In genomic region chr17:27070913-27071312, GRCm38 (mm10) we compare ENCODE assay signal across 20 mouse cellular contexts. TPM values are rescaled to one million over a fixed set of nuclear protein-coding genes. Genes with fewer than 3 reads are reported as not detected.
A peak's percentile ranks its signal among the peaks of the same experiment; 100 is the strongest.
DNase-seq lines count a peak whose midpoint lies in the region; ATAC-seq lines count a peak whose summit lies in the region.
"Had no signal": no experiment of that assay in that cellular context is flagged by ENCODE, and none has a peak within 500 bp of the region (broad histone marks: within the 10 kb centered on the region; RNA-seq: fewer than 3 reads in every experiment).

No protein-coding gene starts in this region.

- no peak overlapping the region for H3K27ac ChIP-seq in limb, embryonic 15.5 days
- no peak overlapping the region for H3K27ac ChIP-seq in limb, embryonic 10.5 days
- H3K27ac ChIP-seq: embryonic facial prominence, embryonic 12.5 days; forebrain, embryonic 13.5 days; forebrain, embryonic 15.5 days had no signal

- H3K27me3 ChIP-seq in limb, embryonic 15.5 days: no peaks in the 10 kb centered on the region
- H3K27me3 ChIP-seq in limb, embryonic 10.5 days (ENCODE audit: low read depth, poor library complexity, severe bottlenecking): no peaks in the 10 kb centered on the region
- H3K27me3 ChIP-seq: CH12.LX; embryonic facial prominence, embryonic 12.5 days; forebrain, embryonic 13.5 days; forebrain, embryonic 15.5 days; Patski had no signal

- 94% methylated on average over 7 of the region's 7 CpGs for whole genome bisulfite sequencing in limb, embryonic 15.5 days
- 91% methylated on average over 7 of the region's 7 CpGs for WGBS in limb, embryonic 10.5 days

- no peak overlapping the region for H3K9ac ChIP-seq in limb, embryonic 15.5 days
- H3K9ac ChIP-seq: embryonic facial prominence, embryonic 12.5 days; forebrain, embryonic 13.5 days; forebrain, embryonic 15.5 days; forebrain, postnatal 0 days had no signal

- ATAC-seq in limb, embryonic 15.5 days (ENCODE audit: insufficient number of reproducible peaks, low FRiP score, low TSS enrichment, low read depth): 0 out of 2 replicates have a peak, but pooled peaks have one; percentile 16
- ATAC-seq: activated CD4-positive, CD25-positive, alpha-beta regulatory T cell, adult 4 months; CD4-positive, CD25-positive, alpha-beta regulatory T cell, adult 4 months; forebrain, embryonic 13.5 days; forebrain, embryonic 15.5 days; forebrain, postnatal 0 days; Patski had no signal

- no peak overlapping the region for H3K4me3 ChIP-seq in limb, embryonic 15.5 days
- no peak overlapping the region for H3K4me3 ChIP-seq in limb, embryonic 10.5 days
- H3K4me3 ChIP-seq: embryonic facial prominence, embryonic 10.5 days; embryonic facial prominence, embryonic 12.5 days; forebrain, embryonic 13.5 days; forebrain, embryonic 15.5 days had no signal

- 0 out of 2 replicates have a peak, but pooled peaks cover 4% of the 10 kb centered on the region for H3K36me3 ChIP-seq in limb, embryonic 15.5 days
- H3K36me3 ChIP-seq in limb, embryonic 10.5 days: no peaks in the 10 kb centered on the region
- H3K36me3 ChIP-seq: embryonic facial prominence, embryonic 10.5 days; embryonic facial prominence, embryonic 12.5 days; forebrain, embryonic 15.5 days had no signal

- H3K4me1 ChIP-seq in limb, embryonic 15.5 days: peaks cover 22% of the 10 kb centered on the region
- H3K4me1 ChIP-seq in limb, embryonic 10.5 days: peaks cover 22% of the 10 kb centered on the region
- H3K4me1 ChIP-seq: forebrain, embryonic 15.5 days had no signal

- no peak overlapping the region for H3K4me2 ChIP-seq in limb, embryonic 15.5 days
- H3K4me2 ChIP-seq: embryonic facial prominence, embryonic 12.5 days; forebrain, embryonic 13.5 days; forebrain, embryonic 15.5 days had no signal

- peak; percentile 59 for DNase-seq in cerebellum, adult 11-12 months
- no peak for DNase-seq in cerebellum, adult 8-10 months
- DNase-seq in cerebellum, adult 9-11 months: peak; percentile 60
- DNase-seq in cerebellum, postnatal 36 days: no peak
- no peak for DNase-seq in limb, embryonic 10.5 days (ENCODE audit: low spot score)
- DNase-seq: adrenal gland, adult 8-10 months; adrenal gland, postnatal 14 days; adrenal gland, postnatal 36 days; B cell, adult 2 months; forebrain, postnatal 0 days had no signal

- no peaks in the 10 kb centered on the region for H3K9me3 ChIP-seq in limb, embryonic 15.5 days
- no peaks in the 10 kb centered on the region for H3K9me3 ChIP-seq in limb, embryonic 10.5 days (replicated peaks)
- H3K9me3 ChIP-seq: embryonic facial prominence, embryonic 10.5 days; embryonic facial prominence, embryonic 12.5 days; forebrain, embryonic 13.5 days; forebrain, embryonic 15.5 days; G1E had no signal

RNA-seq across cellular contexts. Expression of gene Itpr3, which starts 13.8 kb away (rescaled TPM):
- polyA plus RNA-seq in limb, embryonic 15.5 days (2015; fragmentation: Nextera tagmentation; extraction: Ambion mirVana): 4.3 and 4.4 TPM in 2 replicates
- 4.3 and 4.8 TPM in 2 replicates for polyA plus RNA-seq in limb, embryonic 10.5 days (2016; fragmentation: Nextera tagmentation; extraction: Ambion mirVana)

RNA-seq across cellular contexts. Expression of gene Bak1, which starts 42.1 kb away (rescaled TPM):
- polyA plus RNA-seq in limb, embryonic 15.5 days (2015; fragmentation: Nextera tagmentation; extraction: Ambion mirVana): 4.0 and 5.5 TPM in 2 replicates
- 3.7 and 4.6 TPM in 2 replicates for polyA plus RNA-seq in limb, embryonic 10.5 days (2016; fragmentation: Nextera tagmentation; extraction: Ambion mirVana)

Comparison
In these comparisons a context has a peak if more than half of its experiments do, and no peak if none do; other contexts are left out.
1. DNase-seq: peak in cerebellum, adult 11-12 months (single experiment) and cerebellum, adult 9-11 months (single experiment); none in cerebellum, adult 8-10 months (single experiment), cerebellum, postnatal 36 days (0 of 2) and limb, embryonic 10.5 days (single experiment).